Mouse (Mus musculus): ENCODE results near the gene 0610012G03Rik.
A peak's percentile ranks its signal among the peaks of the same experiment; 100 is the strongest.

DNA sequence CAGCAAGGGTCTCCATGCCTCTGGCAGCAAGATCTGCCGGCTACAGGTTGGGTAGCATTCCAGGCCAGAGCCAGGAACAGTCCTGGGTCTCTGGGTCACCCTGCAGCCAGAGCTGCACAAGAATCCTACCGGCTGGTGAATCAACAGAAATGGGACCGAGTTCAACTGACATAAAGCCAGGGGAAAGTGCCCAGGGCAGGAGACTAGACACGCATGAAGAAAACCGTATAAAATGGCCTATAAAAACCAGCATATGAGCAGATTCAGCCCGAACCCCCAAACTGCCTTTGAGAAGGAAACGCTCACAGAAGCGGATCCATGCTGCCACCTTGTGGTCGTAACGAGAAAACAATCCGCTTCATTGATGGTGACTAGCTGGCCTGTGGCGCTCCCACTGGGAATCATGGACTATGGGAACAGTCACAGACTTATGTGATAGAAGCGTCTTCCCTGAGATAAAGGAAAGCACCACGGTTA, 30.0 kb downstream of the 0610012G03Rik start:
- TF ChIP-seq CTCF (IDR thresholded peaks at IDR 0.05; ENCODE audit: control insufficient read depth, insufficient read depth, low read length), result peak; percentile 78
- TF ChIP-seq POLR2A (IDR thresholded peaks at IDR 0.05; ENCODE audit: borderline replicate concordance, control insufficient read depth, low read depth, low read length), result no peak

Data from bone marrow, adult 2 months (tissue).